Mouse (Mus musculus): ENCODE data around the gene Hao2. TPM values are rescaled to one million over a fixed set of nuclear protein-coding genes. Genes with fewer than 3 reads are reported as not detected.

Gene Hao2
- total RNA-seq, 2 experiments from 2014 or later, result not detected

DNA sequence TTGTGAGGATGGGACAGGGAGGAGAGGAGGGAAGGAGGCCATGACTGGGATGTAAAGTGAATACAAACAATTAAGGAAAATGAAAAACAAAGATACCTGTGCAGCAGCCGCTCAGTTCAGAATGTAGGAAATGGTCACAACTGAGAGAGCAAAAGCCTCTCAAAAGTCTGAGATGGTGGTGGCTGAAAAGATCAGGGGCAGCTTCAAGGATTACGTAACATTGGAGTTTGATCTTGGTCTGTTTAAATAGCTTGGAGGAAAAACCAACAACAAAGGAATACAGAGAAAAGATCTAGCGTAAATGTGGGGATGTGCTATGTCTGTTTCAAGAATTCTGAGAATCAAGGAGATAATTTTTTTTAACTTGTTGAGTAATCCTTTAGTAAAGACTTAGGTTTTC lies 33.5 kb downstream of the Hao2 start, which contains the start of gene Hsd3b1:
TSS of gene Hsd3b1 (minus strand) at position 219 of the 400 bp plus-strand sequence.
- DNase-seq, result no peak
- intact Hi-C loops (cut with DNase I), result no loop called here

DNA sequence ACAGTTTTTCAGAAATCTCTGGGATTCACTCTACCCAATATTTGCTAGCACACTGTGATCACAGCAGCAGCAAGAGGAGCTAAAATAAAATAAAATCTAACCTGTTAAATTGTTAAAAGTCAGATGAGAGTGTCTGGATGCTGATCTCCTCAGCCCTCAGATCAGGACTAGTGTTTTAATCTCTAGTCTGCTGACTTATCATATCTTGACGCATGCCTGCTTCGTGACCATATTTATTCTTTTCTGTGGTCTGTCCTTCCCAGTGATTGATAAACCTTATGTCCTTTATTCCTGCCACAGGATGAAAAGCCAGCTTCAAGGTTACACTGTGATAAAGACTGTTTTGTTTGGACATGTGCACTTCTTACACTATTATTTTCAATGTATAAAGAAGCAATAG lies 35.0 kb downstream of the Hao2 start:
- intact Hi-C loops (cut with DNase I), result no loop called here
- no peak for DNase-seq

DNA sequence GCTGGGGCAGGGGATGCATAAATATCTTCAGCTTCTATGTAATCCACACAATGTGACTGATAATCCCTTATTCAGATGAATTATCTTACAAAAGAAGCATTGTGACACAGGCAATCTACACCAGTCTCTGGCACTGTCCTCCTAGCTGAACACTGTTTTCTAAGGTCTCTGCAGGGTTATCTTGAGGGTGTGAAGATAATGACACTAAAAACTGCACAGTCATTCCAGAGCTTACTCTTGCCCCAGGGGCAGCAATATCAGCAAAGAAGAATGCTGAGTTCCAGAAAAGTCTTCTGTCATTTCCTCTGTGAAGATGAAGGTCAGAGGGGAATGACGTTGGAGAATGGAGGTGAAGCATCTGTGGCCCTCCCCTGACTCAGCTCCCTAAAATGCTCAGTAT lies 36.1 kb downstream of the Hao2 start:
- intact Hi-C loops (cut with DNase I), result no loop called here
- DNase-seq, result no peak

DNA sequence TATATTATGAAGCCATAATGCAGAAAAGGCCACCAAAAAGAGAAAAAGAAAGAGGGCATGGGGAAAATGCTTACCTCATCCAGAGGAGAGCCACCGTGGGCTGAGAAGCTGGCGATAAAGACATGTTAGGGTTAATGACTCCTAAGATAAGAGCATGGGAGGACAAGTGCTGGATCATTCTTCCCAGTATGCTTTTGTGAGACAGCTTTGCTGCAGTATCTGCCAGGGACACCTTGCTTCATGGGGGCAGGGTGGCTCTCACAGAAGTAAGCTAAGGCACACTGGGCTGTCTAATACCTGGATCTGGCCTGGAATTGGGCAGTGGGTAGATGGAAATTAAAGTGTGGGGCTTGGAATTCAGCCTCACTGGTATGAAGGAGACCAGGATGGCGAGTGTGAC lies 37.9 kb downstream of the Hao2 start:
- no peak for DNase-seq
- intact Hi-C loops (cut with DNase I), result no loop called here

DNA sequence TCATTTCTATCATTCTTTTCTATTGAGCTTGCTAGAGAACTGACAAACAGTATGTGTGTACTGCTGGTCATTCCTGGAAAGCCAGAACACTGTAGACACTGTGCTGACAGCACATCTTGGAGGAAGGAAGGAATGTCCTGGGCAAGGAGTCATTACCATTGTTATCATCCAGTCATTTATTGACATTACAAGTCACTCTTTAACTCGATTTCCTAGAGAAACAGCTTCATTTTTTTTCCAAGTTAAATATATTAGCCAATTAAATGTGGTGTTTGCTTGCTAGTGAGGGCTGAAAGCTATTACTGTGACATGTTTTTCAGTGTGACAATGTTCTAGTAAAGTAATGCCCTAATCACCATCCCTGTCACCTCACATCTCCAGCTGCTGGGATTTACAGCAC lies 39.4 kb downstream of the Hao2 start:
- intact Hi-C loops (cut with DNase I), result no loop called here
- no peak for DNase-seq

DNA sequence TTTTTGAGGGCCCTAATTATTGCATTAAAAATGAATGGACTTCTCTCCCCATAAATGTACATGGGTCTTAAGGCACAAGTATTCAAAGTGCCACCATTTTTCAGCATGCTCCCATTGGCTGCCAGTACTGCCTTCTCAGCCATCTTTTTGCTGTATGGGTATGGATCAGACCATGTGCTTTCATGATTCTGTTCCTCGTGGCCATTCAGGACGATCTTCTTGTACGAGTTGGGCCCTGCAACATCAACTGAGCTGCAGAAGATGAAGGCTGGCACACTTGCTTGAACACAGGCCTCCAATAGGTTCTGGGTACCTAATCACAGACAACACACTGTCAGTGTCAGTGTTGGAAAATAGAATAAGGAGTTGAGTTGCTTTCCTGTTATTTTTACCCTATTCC lies 40.0 kb downstream of the Hao2 start:
- intact Hi-C loops (cut with DNase I), result no loop called here

DNA sequence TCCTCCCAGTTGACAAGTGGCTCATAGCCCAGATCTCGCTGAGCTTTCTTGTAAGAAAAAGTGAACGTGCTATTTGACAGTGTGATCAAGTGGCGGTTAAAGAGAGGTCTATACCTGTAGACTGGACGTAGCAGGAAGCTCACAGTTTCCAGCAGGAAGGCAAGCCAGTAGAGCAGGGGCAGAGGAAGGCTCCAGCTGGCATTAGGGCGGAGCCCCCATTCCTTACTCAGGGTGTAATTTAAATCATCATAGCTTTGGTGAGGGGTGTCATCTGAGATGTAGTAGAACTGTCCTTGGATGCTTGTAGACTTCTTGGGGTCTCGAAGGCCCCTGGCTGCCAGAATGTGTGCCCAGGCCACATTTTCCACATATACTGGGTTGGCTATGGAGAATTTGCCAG lies 40.4 kb downstream of the Hao2 start:
- no peak for DNase-seq
- intact Hi-C loops (cut with DNase I), result no loop called here

More for the DNA sequence above, 40.0 kb downstream of the Hao2 start:
- no peak for DNase-seq

DNA sequence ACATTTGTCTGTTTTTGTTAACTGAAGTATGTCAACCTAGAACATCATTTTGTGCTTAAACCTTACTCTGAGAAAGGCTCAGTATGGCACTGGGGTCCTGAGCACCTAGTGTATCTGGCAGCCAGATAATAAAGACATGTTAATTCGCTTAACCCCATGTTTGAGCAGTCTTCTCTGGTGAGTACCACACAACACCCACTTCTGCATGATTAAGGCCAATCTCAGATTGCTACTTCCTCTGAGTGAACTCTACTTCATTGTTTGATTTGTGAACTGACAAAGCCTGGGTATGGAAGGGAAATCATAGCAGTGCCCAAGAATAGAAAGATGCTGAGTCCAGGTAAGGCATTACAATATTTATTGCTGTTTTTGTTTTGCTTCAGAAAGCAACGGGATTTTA lies 41.2 kb downstream of the Hao2 start:
- intact Hi-C loops (cut with DNase I), result no loop called here
- DNase-seq, result no peak

DNA sequence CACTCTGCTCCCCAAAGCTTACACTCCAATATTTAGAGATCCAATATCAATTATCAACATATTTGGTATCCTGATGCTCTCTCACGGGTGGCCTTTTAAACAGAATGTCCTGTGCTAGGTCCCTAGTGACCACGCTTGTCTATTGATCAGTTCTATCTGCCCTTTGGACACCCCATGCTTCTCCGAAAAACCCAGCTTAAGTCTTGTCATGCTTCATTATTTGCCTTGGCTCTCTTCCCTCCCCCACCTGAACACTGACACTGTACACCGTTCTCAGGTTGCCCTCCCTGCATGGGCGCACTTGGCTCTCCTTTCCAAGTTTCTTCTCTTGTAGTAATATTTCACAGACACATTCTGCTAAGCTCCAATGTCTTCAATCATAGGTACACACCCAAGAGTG lies 42.8 kb downstream of the Hao2 start:
- no peak for DNase-seq
- intact Hi-C loops (cut with DNase I), result no loop called here

DNA sequence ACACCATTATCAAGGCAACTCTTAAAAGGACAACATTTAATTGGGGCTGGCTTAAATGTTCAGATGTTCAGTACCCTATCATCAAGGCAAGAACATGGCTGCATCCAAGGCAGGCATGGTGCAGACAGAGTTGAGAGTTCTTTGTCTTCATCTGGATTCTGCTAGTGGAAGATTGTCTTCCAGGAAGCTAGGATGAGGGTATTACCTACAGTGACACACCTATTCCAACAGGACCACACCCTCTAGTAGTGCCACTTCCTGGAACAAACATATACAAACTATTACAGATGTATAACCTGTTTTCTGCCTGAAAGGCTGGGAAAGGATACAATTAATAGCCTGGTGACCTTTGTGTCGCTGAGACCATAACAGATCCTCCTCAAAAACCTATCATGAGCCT lies 44.1 kb downstream of the Hao2 start:
- intact Hi-C loops (cut with DNase I), result no loop called here

More for the DNA sequence above, 44.1 kb downstream of the Hao2 start:
- no peak for DNase-seq

Other genes starting within 250 kb of the Hao2 start
- under 1 TPM; 0.10 to 0.16 TPM for gene Hsd3b2, start 168.7 kb downstream of the Hao2 start, total RNA-seq (2021)
- not detected for gene Hsd3b3, start 130.1 kb downstream of the Hao2 start, total RNA-seq (2021)
- not detected for gene Hsd3b6, start 78.8 kb downstream of the Hao2 start, total RNA-seq (2021)
- not detected for gene Hsd3b1, start 33.4 kb downstream of the Hao2 start, total RNA-seq (2021)
- 1 to 10 TPM; 7.1 to 7.6 TPM for gene Wars2, start 247.8 kb upstream of the Hao2 start, total RNA-seq (2021)

All from left cerebral cortex, postnatal 4 days (tissue).